Mouse (Mus musculus) heart, adult 2 months (tissue): ENCODE data around the gene Trappc3.

ENCODE experiments used
- CTCF ChIP-seq: fragments of 200-600 bp; IDR thresholded peaks from 2 replicates; pipeline ENCODE4 v1.8.1; 2022; ENCODE audit warnings: antibody characterized with exemption, mild to moderate bottlenecking, moderate library complexity
- POLR2A ChIP-seq: fragments of 200-500 bp; IDR thresholded peaks from 2 replicates; pipeline ENCODE4 v1.6.1; 2011; ENCODE audit warnings: mild to moderate bottlenecking, low read depth, low read length, control low read depth; ENCODE audit not compliant: insufficient read depth

DNA sequence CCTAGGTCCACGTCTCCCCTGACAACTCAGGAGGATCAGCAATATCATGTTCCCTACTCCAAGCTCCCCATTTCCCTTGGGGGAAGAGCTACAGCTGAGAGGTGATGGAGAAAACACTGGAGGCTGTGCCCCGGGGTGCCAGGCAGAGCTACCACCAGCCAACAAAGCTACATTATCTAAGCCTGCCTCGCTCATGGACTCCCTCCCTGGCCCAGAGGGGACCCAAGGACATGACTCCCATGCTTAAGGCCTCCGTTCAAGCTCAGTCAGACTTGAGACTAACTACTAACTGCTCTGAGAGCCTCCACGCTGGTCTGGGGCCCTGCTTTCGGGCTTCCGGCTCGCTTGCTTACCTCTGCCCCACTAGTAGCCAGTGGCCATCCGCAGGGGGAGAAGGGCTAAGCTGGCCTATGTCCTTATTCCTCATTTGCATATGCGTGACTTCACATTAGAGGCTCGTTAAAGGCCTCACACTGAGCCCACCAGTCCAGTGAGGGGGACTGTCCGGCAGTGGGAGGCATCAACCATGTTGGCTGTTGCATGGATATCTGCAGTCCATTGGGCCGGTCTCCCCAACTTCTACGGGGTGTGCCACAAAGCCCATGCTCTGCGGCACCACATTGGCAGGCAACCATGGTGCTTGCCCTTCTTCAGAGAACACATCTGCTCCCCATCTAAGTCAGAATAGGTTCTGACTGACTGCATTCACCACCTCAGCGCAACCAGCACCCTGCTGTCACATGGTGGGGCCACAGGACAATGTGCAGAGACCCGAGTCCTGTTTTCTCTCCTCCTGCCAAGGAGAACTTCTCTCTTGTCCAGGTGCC is 9.5 kb upstream of the Trappc3 start:
- TF ChIP-seq CTCF = no peak
- TF ChIP-seq POLR2A = 0 out of 2 replicates have a peak, but pooled peaks have one; percentile 27
